Mouse (Mus musculus) C2C12 (cell line): Measurements from ENCODE around the gene Sh3bp4.

Experiments used
- CEBPB ChIP-seq: IDR thresholded peaks from one replicate; pipeline ENCODE4 v1.6.1; 2011; ENCODE audit warnings: low read depth, mild to moderate bottlenecking, control low read depth, moderate library complexity
- CTCF ChIP-seq: IDR thresholded peaks from one replicate; pipeline ENCODE4 v1.5.1; 2011; ENCODE audit not compliant: control insufficient read depth, insufficient read depth, insufficient read length
- FOSL1 ChIP-seq: IDR thresholded peaks from one replicate; pipeline ENCODE4 v1.8.0; 2011; ENCODE audit warnings: mild to moderate bottlenecking, low read length; ENCODE audit not compliant: poor library complexity, insufficient read depth, severe bottlenecking
- MAX ChIP-seq: IDR thresholded peaks from one replicate; pipeline ENCODE4 v1.6.1; 2011; ENCODE audit warnings: mild to moderate bottlenecking, control low read depth

- no peak for TF ChIP-seq MAX
- TF ChIP-seq CTCF = no peak
- TF ChIP-seq FOSL1 = no peak
- TF ChIP-seq CEBPB = no peak
Observed at GRCm38 (mm10) chr1:89107466-89107865, 37.3 kb downstream of the Sh3bp4 start.
